Mouse (Mus musculus): ENCODE measurements around the gene Klc2. TPM values are rescaled to one million over a fixed set of nuclear protein-coding genes. Genes with fewer than 3 reads are reported as not detected.
"Not testable (repeated sequence)": the region's sequence is repeated elsewhere in the genome, so short reads cannot be mapped to it uniquely, and the experiment has no call there.

Klc2 gene
- 2.1 and 3.2 TPM in 2 replicates for total RNA-seq (2015)
- total RNA-seq (2017) = 2.1 and 4.6 TPM in 2 replicates

DNA sequence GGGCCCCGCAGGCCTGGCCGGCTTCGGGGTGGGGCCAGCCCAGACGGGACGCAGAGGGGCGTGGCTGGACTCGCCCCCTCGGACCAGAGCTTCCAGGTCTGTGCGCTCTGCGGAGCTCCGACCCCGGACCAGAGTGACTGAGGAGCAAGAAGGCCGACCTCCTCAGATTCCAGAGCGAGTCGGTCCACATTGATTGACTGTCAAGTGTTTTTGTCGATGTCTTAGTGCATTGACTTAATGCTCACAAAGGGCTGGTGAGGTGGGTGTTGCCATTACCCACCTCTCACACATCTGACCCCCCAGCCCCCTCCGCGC is at the start of gene Klc2:
TSS of gene Klc2 (minus strand) at position 177 of the 315 bp plus-strand sequence.
- no peak for ATAC-seq (ENCODE audit: poor library complexity, severe bottlenecking)

- no peak for ATAC-seq (ENCODE audit: poor library complexity, severe bottlenecking)
Observed at GRCm38 (mm10) chr19:5167477-5167876, 49.1 kb upstream of the Klc2 start.

- peak; percentile 59 for ATAC-seq (ENCODE audit: poor library complexity, severe bottlenecking)
Observed at GRCm38 (mm10) chr19:5164380-5164779, 46.0 kb upstream of the Klc2 start.

DNA sequence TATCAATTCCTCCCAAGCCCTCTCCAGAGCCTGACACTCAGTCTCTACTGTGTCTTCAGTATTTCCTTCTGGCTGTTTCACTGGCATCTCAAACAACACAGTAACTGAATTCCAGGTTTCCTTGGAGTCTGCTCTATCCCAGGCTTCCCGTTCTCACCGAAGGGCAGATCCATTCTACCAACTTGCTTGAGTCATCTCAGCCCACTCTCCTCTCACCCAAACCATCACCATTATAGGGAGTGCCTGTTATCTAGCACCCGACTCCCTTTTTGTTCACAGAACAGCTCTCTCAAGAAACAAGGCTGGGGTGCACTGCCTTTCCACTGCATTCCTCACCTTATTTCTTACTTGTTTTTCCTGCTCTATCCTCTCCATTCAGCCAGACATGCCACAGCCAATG is 43.6 kb upstream of the Klc2 start:
- ATAC-seq (ENCODE audit: poor library complexity, severe bottlenecking) = no peak

DNA sequence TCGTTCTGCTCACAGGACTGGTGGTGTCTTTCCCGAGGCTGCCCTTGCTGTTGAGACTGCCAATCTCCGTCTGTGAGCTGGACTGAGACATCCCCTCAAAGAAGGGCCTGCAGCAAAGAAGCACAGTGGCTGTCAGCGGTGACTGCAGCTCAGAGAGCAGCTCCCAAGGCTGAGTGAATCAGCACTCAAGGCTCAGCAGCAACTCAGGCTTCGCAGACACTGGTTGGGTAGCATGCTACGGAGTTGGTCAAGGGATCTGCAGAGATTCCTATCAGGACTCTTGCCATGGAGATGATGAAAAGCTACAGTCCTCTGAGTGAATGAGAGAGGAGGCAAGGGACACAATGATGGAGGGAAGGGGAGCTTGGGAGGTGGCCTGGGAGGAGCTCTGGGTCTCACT is 33.9 kb upstream of the Klc2 start:
- no peak for ATAC-seq (ENCODE audit: poor library complexity, severe bottlenecking)

DNA sequence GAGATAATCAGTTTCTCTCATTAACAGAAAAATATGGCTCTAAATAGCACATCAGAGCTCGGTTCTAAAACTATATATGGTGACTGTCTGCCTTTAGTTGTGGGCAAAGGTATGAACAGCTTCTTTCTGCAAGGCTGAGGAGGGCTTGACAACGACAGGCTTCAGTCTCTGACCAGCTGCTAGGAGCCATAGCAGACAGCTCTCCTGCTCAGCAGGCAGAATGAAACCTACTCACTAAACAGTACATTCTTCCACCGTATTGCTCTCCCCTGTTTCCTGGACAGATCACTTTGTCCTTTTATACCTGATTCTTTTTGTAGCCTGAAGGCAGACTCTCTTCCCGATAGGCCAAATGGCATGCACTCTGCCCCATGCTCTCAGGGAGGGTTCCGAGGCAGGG is 33.4 kb upstream of the Klc2 start:
- ATAC-seq (ENCODE audit: poor library complexity, severe bottlenecking) = no peak

DNA sequence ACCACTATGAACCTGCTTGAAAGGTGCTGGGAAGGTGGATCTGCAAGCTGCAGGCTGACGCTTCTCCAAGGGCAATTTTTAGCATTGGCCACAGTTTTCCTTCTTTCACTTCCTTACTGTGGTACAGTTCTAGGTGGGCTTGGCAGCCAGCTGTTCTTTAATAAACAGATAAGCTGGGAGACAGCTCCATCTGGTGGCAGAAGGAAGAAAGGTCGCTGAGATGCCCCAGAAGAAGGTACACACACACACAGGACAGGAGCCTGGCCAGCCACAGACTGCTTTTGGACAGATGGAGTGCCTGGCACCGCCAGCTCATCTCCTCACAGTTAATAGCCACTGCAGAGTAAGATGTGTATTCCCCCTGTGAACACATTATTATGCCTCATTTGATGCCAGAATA is 33.0 kb upstream of the Klc2 start:
- ATAC-seq (ENCODE audit: poor library complexity, severe bottlenecking) = peak; percentile 68; the same call in 1 of the 2 replicates

DNA sequence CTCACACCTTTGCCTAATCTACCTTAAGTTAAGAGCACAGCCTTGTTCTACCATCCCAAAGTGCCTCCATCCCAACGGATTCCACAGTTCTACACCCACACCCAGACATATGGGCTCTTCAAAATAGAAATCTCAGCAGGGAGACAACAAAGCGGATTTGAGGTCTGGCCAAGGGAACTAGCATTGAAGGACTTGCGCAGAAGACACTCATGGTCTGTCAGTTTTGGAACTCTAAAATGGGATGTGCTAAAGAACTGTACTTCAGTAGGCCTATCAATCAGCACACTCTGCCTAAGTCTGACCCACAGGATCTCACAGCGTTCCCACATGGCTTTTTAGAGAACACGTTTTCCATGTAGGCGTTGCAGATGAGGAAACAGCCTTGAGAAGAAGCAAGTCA is 32.0 kb upstream of the Klc2 start:
- no peak for ATAC-seq (ENCODE audit: poor library complexity, severe bottlenecking)

GRCm38 (mm10) chr19:5149041-5149440 is 30.7 kb upstream of the Klc2 start:
- not testable (repeated sequence) for ATAC-seq (ENCODE audit: poor library complexity, severe bottlenecking)

- no peak for ATAC-seq (ENCODE audit: poor library complexity, severe bottlenecking)
Observed at GRCm38 (mm10) chr19:5139640-5140039, 21.3 kb upstream of the Klc2 start.

GRCm38 (mm10) chr19:5131237-5131636 is 12.9 kb upstream of the Klc2 start:
- ATAC-seq (ENCODE audit: poor library complexity, severe bottlenecking) = no peak

- no peak for ATAC-seq (ENCODE audit: poor library complexity, severe bottlenecking)
Observed at GRCm38 (mm10) chr19:5129770-5130169, 11.4 kb upstream of the Klc2 start.

DNA sequence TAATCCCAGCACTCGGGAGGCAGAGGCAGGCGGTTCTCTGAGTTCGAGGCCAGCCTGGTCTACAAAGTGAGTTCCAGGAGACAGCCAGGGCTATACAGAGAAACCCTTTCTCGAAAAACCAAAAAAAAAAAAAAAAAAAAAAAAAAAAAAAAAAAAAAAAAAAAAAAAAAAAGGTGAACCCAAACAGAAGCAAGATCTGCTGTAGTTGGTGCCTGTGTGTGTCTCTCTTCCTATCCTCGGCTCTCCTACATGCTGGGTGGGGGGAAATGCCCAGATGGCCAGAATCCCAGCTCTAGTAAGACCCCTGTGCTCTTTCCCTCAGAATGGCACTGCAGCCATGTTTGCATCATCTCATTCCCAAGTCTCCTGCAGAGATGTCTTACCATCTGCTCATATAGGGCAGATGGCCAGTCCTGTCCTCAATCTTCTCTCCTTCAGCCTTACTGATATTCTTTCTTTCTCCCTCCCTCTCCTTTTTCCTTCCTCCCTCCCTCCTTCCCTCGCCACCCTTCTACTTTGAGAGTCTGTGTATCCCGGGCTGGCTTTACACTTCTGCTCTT is 5.8 kb upstream of the Klc2 start:
- no peak for ATAC-seq (ENCODE audit: poor library complexity, severe bottlenecking)

GRCm38 (mm10) chr19:5123241-5123640 is 4.9 kb upstream of the Klc2 start:
- no peak for ATAC-seq (ENCODE audit: poor library complexity, severe bottlenecking)

DNA sequence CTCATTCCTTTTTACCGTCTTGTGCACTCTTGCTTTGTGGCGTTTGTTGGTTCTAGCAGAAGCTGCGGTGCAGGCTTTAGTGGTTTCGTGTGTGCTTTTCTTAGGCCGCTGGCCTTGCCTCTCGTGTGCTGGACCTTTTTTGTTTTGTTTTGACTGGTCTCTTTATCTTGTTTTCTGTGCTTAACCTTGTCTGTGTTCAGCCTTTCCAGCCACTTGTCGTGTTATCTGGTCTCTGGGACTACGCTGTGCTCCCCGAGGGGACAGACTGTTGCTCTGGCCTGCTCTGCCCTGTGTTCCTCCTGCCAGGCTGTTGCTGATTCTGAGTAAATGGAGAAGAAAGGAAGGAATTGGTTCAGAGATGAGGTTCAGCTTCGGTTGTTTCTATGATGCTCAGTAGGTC is 4.1 kb upstream of the Klc2 start:
- no peak for ATAC-seq (ENCODE audit: poor library complexity, severe bottlenecking)

- peak; percentile 87 for ATAC-seq (ENCODE audit: poor library complexity, severe bottlenecking)
Observed at GRCm38 (mm10) chr19:5117494-5118383, 621 bp downstream of the Klc2 start.

DNA sequence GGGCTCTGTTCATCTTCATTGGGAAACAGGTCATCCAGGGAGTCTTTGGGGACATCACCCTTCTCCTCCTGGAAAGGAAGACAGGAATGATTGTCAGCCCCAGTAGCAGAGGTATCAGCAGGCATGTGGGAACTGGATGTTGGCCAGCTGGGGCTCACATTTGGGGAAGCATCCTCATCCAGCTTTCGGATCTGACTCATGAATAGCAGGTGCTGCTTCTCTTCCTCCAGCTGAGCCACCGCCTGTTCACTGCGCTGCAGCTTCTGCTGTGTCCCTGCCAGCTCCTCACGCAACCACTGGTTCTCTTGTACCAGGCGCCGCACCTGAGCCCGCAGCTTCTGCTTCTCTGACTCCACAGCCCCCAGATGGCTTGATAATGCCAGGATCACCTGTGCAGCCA is 4.6 kb downstream of the Klc2 start:
- no peak for ATAC-seq (ENCODE audit: poor library complexity, severe bottlenecking)

DNA sequence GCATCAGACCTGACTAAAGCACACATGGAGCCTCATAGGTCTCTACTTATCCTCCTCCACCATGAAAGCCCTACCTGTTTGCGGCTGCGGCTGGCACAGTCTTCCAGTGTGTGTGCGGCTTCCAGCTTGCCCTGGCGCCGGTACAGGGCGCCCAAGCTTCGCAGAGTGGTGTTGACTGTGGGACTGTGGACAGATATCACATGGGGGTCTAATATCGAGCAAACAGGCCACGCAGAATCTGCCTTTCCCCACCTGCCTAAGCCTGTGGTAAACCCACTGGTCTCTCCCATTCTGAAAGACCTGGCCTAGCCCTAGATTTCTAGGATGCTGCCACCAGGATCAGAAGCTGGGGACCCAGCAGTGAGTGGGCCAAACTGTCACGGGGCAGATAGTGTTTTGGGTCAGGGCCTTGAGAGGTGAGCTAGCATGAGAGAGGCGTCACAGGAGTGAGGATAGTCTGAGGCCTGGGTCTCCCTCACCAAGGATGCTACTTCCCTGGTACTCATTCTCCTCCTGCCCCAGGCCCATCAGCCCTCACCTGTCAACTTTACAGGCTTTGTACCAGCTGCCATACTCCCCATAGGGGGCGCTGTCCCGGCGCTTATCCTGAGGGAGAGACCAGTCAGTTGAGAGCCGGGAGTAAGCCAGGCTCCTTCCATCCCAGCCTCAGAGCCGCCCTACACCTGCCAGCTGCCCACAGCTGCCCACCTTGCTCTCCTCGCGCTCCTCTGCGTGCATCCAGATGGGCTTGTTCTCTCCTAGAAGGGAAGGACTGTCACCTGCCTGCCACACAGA is 8.5 kb downstream of the Klc2 start:
- ATAC-seq (ENCODE audit: poor library complexity, severe bottlenecking) = no peak

- ATAC-seq (ENCODE audit: poor library complexity, severe bottlenecking) = no peak
Observed at GRCm38 (mm10) chr19:5108702-5109101, 9.7 kb downstream of the Klc2 start.

- ATAC-seq (ENCODE audit: poor library complexity, severe bottlenecking) = no peak
Observed at GRCm38 (mm10) chr19:5108271-5108575, 10.1 kb downstream of the Klc2 start.

DNA sequence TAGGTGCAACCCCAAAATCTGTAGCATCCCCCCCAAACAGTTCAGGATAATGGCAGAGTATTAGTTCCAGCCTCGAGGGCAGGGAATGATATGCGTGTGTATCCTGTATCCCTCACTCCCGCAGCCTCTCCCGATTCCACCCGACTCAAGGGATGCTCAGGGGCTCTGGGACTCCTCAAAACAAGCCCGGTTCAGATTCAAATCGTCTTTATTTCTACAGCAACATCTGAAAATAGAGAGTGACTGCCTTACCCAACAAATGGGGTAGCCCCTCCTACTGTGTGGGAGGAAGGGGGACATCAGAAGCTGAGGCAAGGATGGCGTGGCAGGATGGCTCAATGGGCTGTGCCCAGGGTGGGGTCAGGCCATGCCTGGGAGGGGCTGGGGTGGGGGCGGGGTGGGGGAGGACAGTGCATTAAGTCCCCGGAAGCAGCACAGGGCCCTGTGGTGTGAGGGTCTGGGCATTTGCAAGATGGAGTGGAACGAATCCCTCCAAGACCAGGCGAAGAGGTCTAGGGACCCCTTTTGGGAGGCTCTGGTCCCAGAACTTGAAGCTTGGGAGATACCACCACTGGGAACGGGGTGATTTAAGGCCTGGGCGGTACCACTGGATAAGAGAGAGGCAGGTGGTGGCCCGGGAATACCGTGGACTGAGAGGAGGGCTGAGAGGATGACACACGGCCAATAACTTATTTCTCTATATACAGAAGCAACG is 10.6 kb downstream of the Klc2 start:
- ATAC-seq (ENCODE audit: poor library complexity, severe bottlenecking) = no peak

All from megakaryocyte, adult 5-6 weeks (primary cell).